Mouse (Mus musculus): ENCODE measurements around the gene Cltb.

GRCm38 (mm10) chr13:54581385-54581784 lies 29.8 kb downstream of the Cltb start:
- TF ChIP-seq CTCF (IDR thresholded peaks at IDR 0.05; ENCODE audit: control insufficient read depth, insufficient read depth, insufficient read length) = no peak
- no peak for TF ChIP-seq MYOD1 (IDR thresholded peaks at IDR 0.05; ENCODE audit: control insufficient read depth, insufficient read length, low read depth)
- TF ChIP-seq MAX (IDR thresholded peaks at IDR 0.05) = no peak
- TF ChIP-seq USF1 (IDR thresholded peaks at IDR 0.05; ENCODE audit: low read depth) = no peak
